Mouse (Mus musculus): Measurements from ENCODE around the gene Ccdc92b.

DNA sequence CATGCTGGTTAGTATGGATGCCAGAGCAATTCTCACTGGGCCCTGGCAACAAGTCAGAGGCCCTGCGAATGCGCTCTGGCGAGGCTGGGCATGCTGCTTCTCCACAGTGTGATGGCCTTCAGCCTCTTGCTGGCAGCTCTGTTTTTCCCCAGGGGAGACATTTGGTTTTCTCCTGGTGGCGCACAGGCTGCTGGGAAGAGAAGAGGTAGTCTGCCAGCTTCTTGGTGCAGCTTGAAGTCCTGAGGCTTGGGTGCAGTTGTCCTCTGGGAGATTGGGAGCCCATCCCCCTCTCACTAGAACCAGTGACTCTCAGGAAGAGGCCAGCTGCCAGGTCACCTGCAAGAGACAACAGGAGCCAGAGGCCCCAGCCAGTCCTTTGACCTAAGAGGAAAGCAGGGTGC, 33.4 kb downstream of the Ccdc92b start:
- no peak for TF ChIP-seq CTCF (IDR thresholded peaks at IDR 0.05; ENCODE audit: insufficient read depth, low read depth, low read length)
- TF ChIP-seq POLR2A (IDR thresholded peaks at IDR 0.05; ENCODE audit: insufficient read depth, low read depth, low read length): no peak

All from olfactory bulb, adult 2 months (tissue).